ENCODE assay signal across 9 mouse cellular contexts in the genomic region with DNA sequence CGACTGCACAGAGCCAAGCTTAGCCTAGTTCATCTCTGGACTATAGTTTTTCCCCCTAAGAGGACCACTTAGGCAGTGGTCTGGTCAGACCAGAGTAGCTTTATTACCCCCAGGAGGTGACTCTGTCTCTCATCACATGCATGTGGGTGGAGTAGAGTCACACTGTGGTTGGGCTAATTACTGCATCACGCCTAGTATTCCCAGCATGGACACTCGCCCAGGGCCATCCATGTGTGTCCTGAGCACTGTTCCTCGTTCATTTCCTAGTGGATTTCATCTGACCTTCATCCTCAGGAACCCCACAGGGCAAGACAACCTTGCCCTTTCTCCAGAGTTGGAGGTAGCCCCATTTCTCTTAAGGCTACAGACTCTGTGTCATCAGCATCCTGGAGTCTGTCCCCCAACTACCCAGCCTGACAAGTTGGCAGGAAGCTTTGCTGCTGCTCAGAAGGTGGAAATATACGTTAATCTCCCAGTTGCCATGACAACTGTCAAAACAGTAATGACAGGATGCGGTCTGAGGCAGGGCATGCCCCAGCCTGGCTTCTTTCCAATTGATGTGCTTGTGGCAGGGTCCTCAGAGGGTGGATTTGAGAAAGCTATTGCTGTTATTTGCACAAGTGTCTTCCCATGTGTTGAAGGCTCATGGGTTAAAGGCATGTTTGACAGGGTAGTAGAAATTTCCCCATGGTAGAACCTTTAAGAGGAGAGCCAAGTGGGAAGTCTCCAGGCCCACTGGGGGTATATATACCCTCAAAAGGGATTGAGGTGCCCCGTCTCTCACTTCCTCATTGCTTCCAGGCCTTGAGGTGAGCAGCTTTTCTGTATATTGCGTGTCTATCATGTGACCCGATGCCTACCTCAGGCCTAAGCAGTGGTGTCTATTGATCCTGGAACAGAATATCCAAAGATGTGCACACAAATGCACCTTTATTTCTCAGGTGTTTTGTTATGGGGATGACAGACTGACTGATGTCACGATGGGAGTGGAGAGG. TPM values are rescaled to one million over a fixed set of nuclear protein-coding genes. Genes with fewer than 3 reads are reported as not detected.
A peak's percentile ranks its signal among the peaks of the same experiment; 100 is the strongest.
DNase-seq lines count a peak whose midpoint lies in the region; ATAC-seq lines count a peak whose summit lies in the region.
"Had no signal": no experiment of that assay in that cellular context is flagged by ENCODE, and none has a peak within 500 bp of the region (broad histone marks: within the 10 kb centered on the region; RNA-seq: fewer than 3 reads in every experiment).

No protein-coding gene starts in this region.

- H3K9me3 ChIP-seq in embryonic facial prominence, embryonic 14.5 days (ENCODE audit: control insufficient read depth, low read length): no peaks in the 10 kb centered on the region
- no peaks in the 10 kb centered on the region for H3K9me3 ChIP-seq in neural tube, embryonic 15.5 days (replicated peaks)
- H3K9me3 ChIP-seq: heart, embryonic 13.5 days had no signal

- no peak overlapping the region for H3K9ac ChIP-seq in embryonic facial prominence, embryonic 14.5 days (ENCODE audit: low read depth, low read length)
- H3K9ac ChIP-seq in neural tube, embryonic 15.5 days (replicated peaks): no peak overlapping the region
- H3K9ac ChIP-seq: heart, embryonic 13.5 days had no signal

- no peak overlapping the region for H3K4me2 ChIP-seq in embryonic facial prominence, embryonic 14.5 days (ENCODE audit: low read depth, low read length)
- no peak overlapping the region for H3K4me2 ChIP-seq in neural tube, embryonic 15.5 days
- H3K4me2 ChIP-seq: heart, embryonic 13.5 days had no signal

- H3K27me3 ChIP-seq in embryonic facial prominence, embryonic 14.5 days (replicated peaks; ENCODE audit: control insufficient read depth, insufficient read depth, low read length): no peaks in the 10 kb centered on the region
- no peaks in the 10 kb centered on the region for H3K27me3 ChIP-seq in neural tube, embryonic 15.5 days (replicated peaks)
- H3K27me3 ChIP-seq: heart, embryonic 13.5 days had no signal

- 49% methylated on average over 10 of the region's 10 CpGs for WGBS in embryonic facial prominence, embryonic 14.5 days
- WGBS in neural tube, embryonic 15.5 days: 58% methylated on average over 10 of the region's 10 CpGs

- no peak overlapping the region for H3K27ac ChIP-seq in embryonic facial prominence, embryonic 14.5 days (replicated peaks; ENCODE audit: low read depth, low read length)
- no peak overlapping the region for H3K27ac ChIP-seq in neural tube, embryonic 15.5 days (replicated peaks)
- H3K27ac ChIP-seq: heart, embryonic 13.5 days had no signal

- peak; percentile 48; the same call in 1 of the 2 replicates for ATAC-seq in embryonic facial prominence, embryonic 14.5 days (ENCODE audit: low read depth)
- peak; percentile 59 for ATAC-seq in megakaryocyte-erythroid progenitor cell, adult 5-6 weeks (replicated peaks; ENCODE audit: low FRiP score, low TSS enrichment, poor library complexity, severe bottlenecking)
- no peak for ATAC-seq in neural tube, embryonic 15.5 days (ENCODE audit: low FRiP score)

- intact Hi-C loops in left cerebral cortex, postnatal 10 days (cut with DNase I): no loop called here

- H3K4me1 ChIP-seq in embryonic facial prominence, embryonic 14.5 days (ENCODE audit: control insufficient read depth, insufficient read depth, low read length): peaks cover 4% of the 10 kb centered on the region; the same call in 1 of the 2 replicates
- peaks cover 20% of the 10 kb centered on the region for H3K4me1 ChIP-seq in neural tube, embryonic 15.5 days

- H3K4me3 ChIP-seq in embryonic facial prominence, embryonic 14.5 days (ENCODE audit: low read depth, low read length): no peak overlapping the region
- H3K4me3 ChIP-seq in neural tube, embryonic 15.5 days (replicated peaks): no peak overlapping the region
- H3K4me3 ChIP-seq: heart, embryonic 13.5 days had no signal

- H3K36me3 ChIP-seq in embryonic facial prominence, embryonic 14.5 days (ENCODE audit: control insufficient read depth, insufficient read depth, low read length): no peaks in the 10 kb centered on the region
- H3K36me3 ChIP-seq in neural tube, embryonic 15.5 days: no peaks in the 10 kb centered on the region
- H3K36me3 ChIP-seq: heart, embryonic 13.5 days had no signal

- peak; percentile 95 for DNase-seq in 416B (ENCODE audit: low read depth)
- DNase-seq in B cell, adult 2 months: peak; percentile 81 to 83
- peak; percentile 74 for DNase-seq in embryonic facial prominence, embryonic 14.5 days (ENCODE audit: low spot score)
- DNase-seq in left cerebral cortex, postnatal 10 days (ENCODE audit: extremely low spot score in 1 of 2, low spot score in 2 of 2): no peak
- no peak for DNase-seq in cerebellum, postnatal 14 days
- no peak for DNase-seq in layer of hippocampus, postnatal 36 days

RNA-seq across cellular contexts. Expression of a gene that starts 20.4 kb away (rescaled TPM):
- 11.1 and 11.7 TPM in 2 replicates for polyA plus RNA-seq in embryonic facial prominence, embryonic 14.5 days (2014; fragmentation: Nextera tagmentation; extraction: Ambion mirVana)
- 38.5 and 38.8 TPM in 2 replicates for total RNA-seq in megakaryocyte-erythroid progenitor cell, adult 5-6 weeks (2014; fragmentation: Nextera tagmentation)
- total RNA-seq in megakaryocyte-erythroid progenitor cell, adult 5-6 weeks (2017): 16.0 and 18.0 TPM in 2 replicates
- 10 to 100 TPM; 66.1 to 77.0 TPM for total RNA-seq in left cerebral cortex, postnatal 10 days (2021)
- total RNA-seq in layer of hippocampus, postnatal 36 days (2021): 100 to 1,000 TPM in 1 of 2 experiments, 10 to 100 TPM in 1; 96.5 to 108 TPM
- polyA plus RNA-seq in neural tube, embryonic 15.5 days (2015; fragmentation: Nextera tagmentation; extraction: Ambion mirVana): 15.2 and 17.9 TPM in 2 replicates

RNA-seq across cellular contexts. Expression of a gene that starts 32.6 kb away (rescaled TPM):
- 53.3 and 57.3 TPM in 2 replicates for polyA plus RNA-seq in embryonic facial prominence, embryonic 14.5 days (2014; fragmentation: Nextera tagmentation; extraction: Ambion mirVana)
- total RNA-seq in megakaryocyte-erythroid progenitor cell, adult 5-6 weeks (2014; fragmentation: Nextera tagmentation): 3.4 and 6.4 TPM in 2 replicates
- 11.5 and 12.9 TPM in 2 replicates for total RNA-seq in megakaryocyte-erythroid progenitor cell, adult 5-6 weeks (2017)
- total RNA-seq in left cerebral cortex, postnatal 10 days (2021): 10 to 100 TPM; 12.1 to 15.7 TPM
- 10 to 100 TPM; 19.9 to 22.3 TPM for total RNA-seq in layer of hippocampus, postnatal 36 days (2021)
- 32.1 and 35.4 TPM in 2 replicates for polyA plus RNA-seq in neural tube, embryonic 15.5 days (2015; fragmentation: Nextera tagmentation; extraction: Ambion mirVana)

Comparison
In these comparisons a context has a peak if more than half of its experiments do, and no peak if none do; other contexts are left out.
1. DNase-seq: peak in 416B (single experiment), B cell, adult 2 months (2 of 2) and embryonic facial prominence, embryonic 14.5 days (single experiment); none in left cerebral cortex, postnatal 10 days (0 of 2), cerebellum, postnatal 14 days (0 of 2) and layer of hippocampus, postnatal 36 days (0 of 2).